Mouse (Mus musculus) heart, embryonic 15.5 days (tissue): Measurements from ENCODE around the gene Mecom. TPM values are rescaled to one million over a fixed set of nuclear protein-coding genes. Genes with fewer than 3 reads are reported as not detected.
"Not testable (repeated sequence)": the region's sequence is repeated elsewhere in the genome, so short reads cannot be mapped to it uniquely, and the experiment has no call there.

Experiments
- ATAC-seq: fragments of 200-750 bp; cut with Nextera tagmentation; replicated peaks from 2 replicates; pipeline ENCODE4 v1.8.0; 2017; ENCODE audit warnings: low read depth, moderate TSS enrichment; ENCODE audit not compliant: insufficient number of reproducible peaks, insufficient read depth, low FRiP score
- H3K27ac ChIP-seq: fragments of 300-500 bp; sonication (generic); 2 replicates; pipeline ENCODE4 v1.5.1; 2015; ENCODE audit warnings: mild to moderate bottlenecking, inconsistent platforms
- H3K27me3 ChIP-seq: fragments of 300-500 bp; sonication (generic); 2 replicates; pipeline ENCODE4 v1.6.1; 2015; ENCODE audit warnings: inconsistent platforms
- H3K36me3 ChIP-seq: fragments of 300-500 bp; sonication (generic); 2 replicates; pipeline ENCODE4 v1.6.1; 2015; ENCODE audit warnings: mild to moderate bottlenecking, inconsistent platforms
- H3K4me1 ChIP-seq: fragments of 300-500 bp; sonication (generic); replicated peaks from 2 replicates; pipeline ENCODE4 v1.6.1; 2015; ENCODE audit warnings: inconsistent platforms
- H3K4me2 ChIP-seq: fragments of 300-500 bp; sonication (generic); 2 replicates; pipeline ENCODE4 v1.6.1; 2015; ENCODE audit warnings: inconsistent platforms, mild to moderate bottlenecking, moderate library complexity
- H3K4me3 ChIP-seq: fragments of 300-500 bp; sonication (generic); 2 replicates; pipeline ENCODE4 v1.5.1; 2015; ENCODE audit warnings: mild to moderate bottlenecking, inconsistent platforms
- H3K9ac ChIP-seq: fragments of 300-500 bp; sonication (generic); 2 replicates; pipeline ENCODE4 v1.6.1; 2015; ENCODE audit warnings: mild to moderate bottlenecking, inconsistent platforms
- H3K9me3 ChIP-seq: fragments of 300-500 bp; sonication (generic); replicated peaks from 2 replicates; pipeline ENCODE4 v1.6.1; 2016; ENCODE audit warnings: inconsistent platforms
- WGBS: fragments of 180-500 bp; shearing (Covaris S2); methylation state at CpG from one replicate; pipeline ENCODE4 v1.1.7; 2015; ENCODE audit warnings: mixed read lengths; 5-methylcytosine and 5-hydroxymethylcytosine counted together
- polyA plus RNA-seq: library from polyadenylated mRNA; unstranded; fragments of >200 nt; fragmentation: Nextera tagmentation; extraction: Ambion mirVana; gene quantifications from 2 replicates; pipeline ENCODE4 v1.2.1, GENCODE M21; 2015

Mecom gene
- polyA plus RNA-seq, 1 experiment from 2014 or later = 17.3 TPM

- Histone ChIP-seq H3K4me2 (no peak overlapping the region), H3K36me3 (no peaks in the 10 kb centered on the region), H3K9ac (no peak overlapping the region), H3K9me3 (no peaks in the 10 kb centered on the region), H3K4me3 (no peak overlapping the region), H3K27ac (0 out of 2 replicates have a peak overlapping the region, but pooled peaks have one; percentile 24), H3K27me3 (no peaks in the 10 kb centered on the region), H3K4me1 (peaks cover 16% of the 10 kb centered on the region)
- WGBS = 60% methylated on average over 7 of the region's 7 CpGs
- ATAC-seq = no peak
Measured at GRCm38 (mm10) chr3:30548928-30549327, 1.1 kb upstream of the Mecom start.

GRCm38 (mm10) chr3:30546831-30547369 is 908 bp downstream of the Mecom start:
- Histone ChIP-seq H3K4me2 (peak overlapping the region; percentile 58), H3K27ac (peak overlapping the region; percentile 78), H3K9me3 (no peaks in the 10 kb centered on the region), H3K4me3 (peak overlapping the region; percentile 33), H3K9ac (no peak overlapping the region; the same call in 1 of the 2 replicates), H3K36me3 (no peaks in the 10 kb centered on the region), H3K4me1 (peaks cover 16% of the 10 kb centered on the region), H3K27me3 (no peaks in the 10 kb centered on the region)
- 23% methylated on average over 11 of the region's 11 CpGs for WGBS
- ATAC-seq = peak; percentile 82

- H3K9ac ChIP-seq = no peak overlapping the region; the same call in 1 of the 2 replicates
- peak; percentile 58 for ATAC-seq
- H3K4me2 ChIP-seq = peak overlapping the region; percentile 58
- H3K36me3 ChIP-seq = no peaks in the 10 kb centered on the region
- peaks cover 16% of the 10 kb centered on the region for H3K4me1 ChIP-seq
- 20% methylated on average over 13 of the region's 13 CpGs for whole genome bisulfite sequencing
- H3K27me3 ChIP-seq = no peaks in the 10 kb centered on the region
- H3K9me3 ChIP-seq = no peaks in the 10 kb centered on the region
- H3K4me3 ChIP-seq = peak overlapping the region; percentile 33
- H3K27ac ChIP-seq = peak overlapping the region; percentile 78
Measured at GRCm38 (mm10) chr3:30546366-30546765, 1.4 kb downstream of the Mecom start.

GRCm38 (mm10) chr3:30545246-30545645 is 2.6 kb downstream of the Mecom start:
- Histone ChIP-seq H3K27ac (no peak overlapping the region), H3K9ac (no peak overlapping the region), H3K4me2 (no peak overlapping the region), H3K36me3 (no peaks in the 10 kb centered on the region), H3K4me1 (peaks cover 16% of the 10 kb centered on the region), H3K9me3 (no peaks in the 10 kb centered on the region), H3K4me3 (no peak overlapping the region), H3K27me3 (no peaks in the 10 kb centered on the region)
- whole genome bisulfite sequencing = 84% methylated on average over 5 of the region's 5 CpGs
- no peak for ATAC-seq

- Histone ChIP-seq H3K27me3 (no peaks in the 10 kb centered on the region), H3K27ac (no peak overlapping the region), H3K36me3 (no peaks in the 10 kb centered on the region), H3K4me3 (no peak overlapping the region), H3K4me1 (peaks cover 13% of the 10 kb centered on the region), H3K9ac (no peak overlapping the region), H3K9me3 (no peaks in the 10 kb centered on the region), H3K4me2 (no peak overlapping the region)
- 27% methylated on average over 5 of the region's 5 CpGs for WGBS
- no peak for ATAC-seq
Measured at GRCm38 (mm10) chr3:30544305-30544704, 3.5 kb downstream of the Mecom start.

GRCm38 (mm10) chr3:30535821-30536220 is 12.0 kb downstream of the Mecom start:
- Histone ChIP-seq H3K9ac (no peak overlapping the region), H3K27me3 (no peaks in the 10 kb centered on the region), H3K9me3 (no peaks in the 10 kb centered on the region), H3K4me1 (no peaks in the 10 kb centered on the region), H3K36me3 (no peaks in the 10 kb centered on the region), H3K4me3 (no peak overlapping the region), H3K4me2 (no peak overlapping the region), H3K27ac (no peak overlapping the region)
- no peak for ATAC-seq
- 77% methylated on average over 11 of the region's 11 CpGs for WGBS

GRCm38 (mm10) chr3:30520751-30521150 is 27.1 kb downstream of the Mecom start:
- H3K27me3 ChIP-seq = peaks cover 14% of the 10 kb centered on the region
- H3K4me1 ChIP-seq, H3K9me3 ChIP-seq, H3K9ac ChIP-seq, H3K4me2 ChIP-seq, H3K36me3 ChIP-seq, H3K4me3 ChIP-seq, H3K27ac ChIP-seq, ATAC-seq: not testable (repeated sequence)
- WGBS = 52% methylated on average over 3 of the region's 3 CpGs

GRCm38 (mm10) chr3:30519425-30519824 is 28.4 kb downstream of the Mecom start:
- H3K4me1 ChIP-seq = peaks cover 8% of the 10 kb centered on the region
- 45% methylated on average over 1 of the region's 1 CpGs for whole genome bisulfite sequencing
- no peak overlapping the region for H3K4me3 ChIP-seq
- H3K36me3 ChIP-seq = no peaks in the 10 kb centered on the region
- ATAC-seq = no peak
- no peak overlapping the region for H3K9ac ChIP-seq
- H3K27me3 ChIP-seq = peaks cover 26% of the 10 kb centered on the region
- no peaks in the 10 kb centered on the region for H3K9me3 ChIP-seq
- H3K4me2 ChIP-seq = no peak overlapping the region
- no peak overlapping the region for H3K27ac ChIP-seq

GRCm38 (mm10) chr3:30515795-30516170 is 32.0 kb downstream of the Mecom start:
- Histone ChIP-seq H3K4me2 (peak overlapping the region; percentile 79), H3K27me3 (peaks cover 58% of the 10 kb centered on the region), H3K9ac (no peak overlapping the region), H3K9me3 (no peaks in the 10 kb centered on the region), H3K36me3 (no peaks in the 10 kb centered on the region), H3K4me3 (peak overlapping the region; percentile 53), H3K27ac (no peak overlapping the region), H3K4me1 (peaks cover 15% of the 10 kb centered on the region)
- no peak for ATAC-seq
- WGBS = 13% methylated on average over 9 of the region's 9 CpGs

GRCm38 (mm10) chr3:30514901-30515794 is 32.7 kb downstream of the Mecom start:
- ATAC-seq = peak; percentile 86
- Histone ChIP-seq H3K36me3 (no peaks in the 10 kb centered on the region), H3K9me3 (no peaks in the 10 kb centered on the region), H3K4me3 (peak overlapping the region; percentile 53), H3K27ac (peak overlapping the region; percentile 73), H3K27me3 (peaks cover 65% of the 10 kb centered on the region), H3K4me1 (peaks cover 18% of the 10 kb centered on the region), H3K4me2 (peak overlapping the region; percentile 79), H3K9ac (peak overlapping the region; percentile 42)
- under 1% methylated on average over 62 of the region's 62 CpGs for WGBS

- Histone ChIP-seq H3K9ac (peak overlapping the region; percentile 42), H3K4me3 (peak overlapping the region; percentile 53), H3K27ac (peak overlapping the region; percentile 73), H3K4me1 (peaks cover 21% of the 10 kb centered on the region), H3K4me2 (peak overlapping the region; percentile 79), H3K36me3 (no peaks in the 10 kb centered on the region), H3K27me3 (peaks cover 66% of the 10 kb centered on the region), H3K9me3 (no peaks in the 10 kb centered on the region)
- WGBS = under 1% methylated on average over 52 of the region's 52 CpGs
- ATAC-seq = no peak
Measured at GRCm38 (mm10) chr3:30514051-30514754, 33.6 kb downstream of the Mecom start.
